Mouse (Mus musculus): ENCODE data around the gene Misp. TPM values are rescaled to one million over a fixed set of nuclear protein-coding genes. Genes with fewer than 3 reads are reported as not detected.

The Misp gene
- total RNA-seq, 1 experiment from 2014 or later, result not detected

DNA sequence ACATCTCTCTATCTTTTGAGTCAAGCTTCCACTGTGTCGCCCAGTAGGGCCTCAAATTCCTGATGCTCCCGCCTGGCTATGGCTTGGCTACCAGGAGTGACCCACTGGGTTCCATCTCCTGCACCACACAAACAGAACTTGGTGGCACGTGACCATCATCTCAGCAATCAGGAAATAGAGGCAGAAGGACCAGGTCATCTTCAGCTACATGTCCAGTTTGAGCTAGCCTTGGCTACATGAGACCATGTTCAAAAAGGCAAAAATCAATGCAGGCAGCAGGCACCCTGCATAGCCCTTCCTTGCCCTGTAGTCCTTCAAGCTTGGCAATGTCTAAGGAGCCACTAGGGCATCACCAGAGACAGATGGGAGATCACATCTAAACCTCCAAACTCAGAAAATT lies 19.3 kb downstream of the Misp start:
- ATAC-seq (replicated peaks in 1 of 2; ENCODE audit: insufficient read depth in 1 of 2, low FRiP score in 2 of 2, low TSS enrichment in 1 of 2, low read depth in 1 of 2, poor library complexity in 2 of 2, severe bottlenecking in 2 of 2), result no peak

DNA sequence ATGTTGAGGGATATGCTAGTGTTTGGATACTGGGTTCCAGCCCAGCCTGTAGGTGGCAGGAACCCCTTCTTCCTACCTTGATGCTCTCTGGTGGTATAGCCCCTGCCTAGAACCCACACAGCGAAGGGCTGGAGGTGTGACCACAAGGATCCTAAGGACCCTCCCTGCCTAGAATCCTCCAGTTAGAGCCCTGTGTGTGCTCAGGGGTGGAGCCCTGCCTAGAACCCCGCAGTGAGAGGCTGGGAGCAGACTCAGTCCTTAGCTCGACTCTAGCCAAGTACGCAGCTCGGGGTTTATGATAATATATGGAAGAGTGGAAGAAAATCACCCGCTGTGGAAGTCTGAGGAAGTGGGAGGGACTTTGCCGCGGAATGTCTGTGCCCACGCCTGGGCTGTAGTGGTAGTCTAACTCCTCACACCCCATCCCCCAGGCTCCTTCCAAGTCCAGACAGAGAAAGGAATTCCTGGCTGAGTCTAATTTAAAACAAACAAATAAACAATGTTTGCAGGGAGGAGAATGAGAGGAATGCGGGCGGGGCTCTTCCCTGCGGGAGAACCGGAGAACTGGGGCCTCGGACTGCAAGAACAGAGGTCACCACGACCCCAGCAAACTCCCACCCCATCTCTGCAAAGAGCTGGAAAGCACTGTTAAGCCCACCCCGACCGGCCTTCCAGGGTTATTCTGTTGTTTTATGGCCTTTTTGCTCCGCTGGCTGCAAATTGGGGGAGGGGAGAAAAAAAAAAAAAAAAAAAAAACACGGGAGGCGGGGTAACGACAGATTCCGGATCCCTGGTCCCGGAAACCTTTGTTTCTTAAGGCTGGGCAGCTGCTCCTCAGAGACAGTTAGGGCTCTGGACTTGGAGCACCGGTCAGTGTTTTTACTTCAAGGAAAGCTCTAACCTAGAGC lies 20.1 kb downstream of the Misp start:
- ATAC-seq (replicated peaks in 1 of 2; ENCODE audit: insufficient read depth in 1 of 2, low FRiP score in 2 of 2, low TSS enrichment in 1 of 2, low read depth in 1 of 2, poor library complexity in 2 of 2, severe bottlenecking in 2 of 2), result peak; percentile 69 to 87

DNA sequence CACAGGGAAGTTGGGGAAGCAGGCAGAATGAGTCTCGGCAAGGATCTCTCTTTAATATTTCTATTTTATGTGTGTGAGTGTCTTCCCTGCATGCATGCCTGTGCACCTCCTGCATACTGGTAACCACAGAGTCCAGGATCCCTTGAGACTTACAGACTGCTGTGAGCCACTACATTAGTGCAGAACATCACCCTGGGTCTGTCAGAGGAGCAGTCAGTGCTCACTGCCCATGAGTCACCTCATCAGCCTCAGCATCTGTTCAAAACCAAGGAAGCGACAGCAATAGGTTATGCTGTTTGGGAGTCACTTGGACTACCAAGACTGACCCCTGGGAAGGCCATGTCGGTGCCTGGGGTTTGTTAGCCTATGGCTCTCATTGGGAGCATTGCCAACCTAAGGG lies 21.5 kb downstream of the Misp start:
- ATAC-seq (replicated peaks in 1 of 2; ENCODE audit: insufficient read depth in 1 of 2, low FRiP score in 2 of 2, low TSS enrichment in 1 of 2, low read depth in 1 of 2, poor library complexity in 2 of 2, severe bottlenecking in 2 of 2), result no peak

DNA sequence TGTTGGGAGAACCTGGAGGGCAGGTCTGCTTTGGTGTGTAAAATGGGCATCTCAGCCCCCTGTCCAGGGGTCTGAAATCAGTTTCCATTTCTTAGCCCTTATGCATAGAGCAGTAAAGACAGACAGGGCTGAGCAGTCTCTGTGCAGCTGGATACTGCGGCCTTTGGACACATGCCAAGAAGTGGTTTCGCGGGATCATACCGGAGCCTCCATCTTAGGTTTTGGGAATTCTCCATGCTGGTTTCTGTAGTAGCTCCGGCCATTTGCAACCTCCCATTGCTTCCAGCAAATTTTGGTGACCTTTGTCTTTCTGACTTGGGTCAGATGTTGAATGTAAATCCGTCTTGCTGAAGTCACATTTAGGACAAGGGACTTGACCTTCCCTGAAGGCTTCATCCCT lies 22.7 kb downstream of the Misp start:
- no peak for ATAC-seq (replicated peaks in 1 of 2; ENCODE audit: insufficient read depth in 1 of 2, low FRiP score in 2 of 2, low TSS enrichment in 1 of 2, low read depth in 1 of 2, poor library complexity in 2 of 2, severe bottlenecking in 2 of 2)

DNA sequence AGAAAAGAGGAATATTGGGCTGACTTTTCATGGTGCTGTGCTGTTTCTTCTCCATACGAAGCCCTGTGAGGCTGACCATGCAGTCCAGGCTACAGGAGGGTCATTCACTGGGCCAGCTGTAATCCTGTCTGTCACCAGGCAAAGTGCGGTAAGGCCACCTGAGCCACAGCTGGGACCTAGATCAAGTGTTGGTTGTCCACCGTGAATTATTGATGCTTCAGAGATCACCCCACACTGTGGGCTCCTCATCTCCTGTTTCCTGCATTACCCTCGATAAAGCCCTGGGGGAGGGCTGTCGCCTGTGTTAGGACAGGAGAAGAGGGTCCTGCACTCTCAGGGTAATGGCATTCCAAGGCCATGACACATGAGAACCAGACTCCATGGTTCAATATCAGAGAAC lies 25.8 kb downstream of the Misp start:
- ATAC-seq (replicated peaks in 1 of 2; ENCODE audit: insufficient read depth in 1 of 2, low FRiP score in 2 of 2, low TSS enrichment in 1 of 2, low read depth in 1 of 2, poor library complexity in 2 of 2, severe bottlenecking in 2 of 2), result no peak

DNA sequence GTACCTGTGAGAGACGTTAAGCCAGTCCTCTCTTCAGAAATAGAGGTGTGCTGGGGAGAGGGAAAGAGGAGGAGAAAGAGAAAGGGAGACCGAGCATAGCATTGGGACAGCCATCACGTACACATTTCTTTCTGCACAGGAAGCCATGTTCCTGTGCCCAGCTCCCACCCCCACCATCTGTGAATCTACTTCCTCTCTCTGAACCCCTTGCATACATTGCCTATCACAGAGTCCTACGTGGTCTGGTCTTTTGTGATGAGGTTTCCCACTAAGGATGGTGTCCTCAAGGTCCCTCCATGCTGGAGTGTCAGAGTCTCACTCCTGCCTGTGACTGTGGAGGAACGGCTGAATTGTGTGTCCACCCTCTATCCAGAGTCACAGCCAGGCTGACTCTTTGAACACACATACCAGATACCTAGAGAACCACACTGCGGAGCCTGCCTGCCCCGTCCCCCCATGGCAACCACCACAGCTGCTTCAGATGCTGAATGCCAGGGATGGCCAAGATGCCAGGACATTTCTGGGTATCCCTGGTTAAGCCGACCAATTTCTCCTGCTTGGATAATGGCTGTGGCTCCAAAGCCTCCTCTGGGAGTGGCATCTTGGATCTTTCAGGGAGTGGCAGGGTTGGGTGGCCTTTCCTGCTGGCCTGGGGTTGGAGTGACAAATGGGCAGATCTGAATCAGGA lies 29.3 kb downstream of the Misp start:
- ATAC-seq (replicated peaks in 1 of 2; ENCODE audit: insufficient read depth in 1 of 2, low FRiP score in 2 of 2, low TSS enrichment in 1 of 2, low read depth in 1 of 2, poor library complexity in 2 of 2, severe bottlenecking in 2 of 2), result peak in 1 of 2 experiments; percentile 21; a peak in 1 of 4 replicates

DNA sequence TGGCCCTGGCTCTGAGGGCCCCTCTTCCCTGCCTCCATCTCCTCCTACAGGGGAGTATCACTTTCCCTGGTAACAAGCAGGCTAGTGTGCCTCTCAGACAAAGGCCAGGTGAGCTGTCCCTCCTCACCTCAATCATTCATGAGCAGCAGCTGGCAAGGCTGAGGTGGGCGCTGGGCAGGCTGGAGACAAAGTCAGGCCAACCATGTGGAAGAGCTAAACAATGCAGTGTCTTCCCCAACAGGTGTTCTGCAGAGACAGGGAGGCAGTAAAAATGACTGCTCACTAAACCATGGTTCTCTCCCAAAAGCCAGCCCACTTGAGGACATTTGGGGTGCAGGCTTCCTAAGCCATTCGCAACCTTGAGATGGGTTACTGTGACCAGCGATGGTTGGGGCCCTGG lies 30.9 kb downstream of the Misp start:
- no peak for ATAC-seq (replicated peaks in 1 of 2; ENCODE audit: insufficient read depth in 1 of 2, low FRiP score in 2 of 2, low TSS enrichment in 1 of 2, low read depth in 1 of 2, poor library complexity in 2 of 2, severe bottlenecking in 2 of 2)

DNA sequence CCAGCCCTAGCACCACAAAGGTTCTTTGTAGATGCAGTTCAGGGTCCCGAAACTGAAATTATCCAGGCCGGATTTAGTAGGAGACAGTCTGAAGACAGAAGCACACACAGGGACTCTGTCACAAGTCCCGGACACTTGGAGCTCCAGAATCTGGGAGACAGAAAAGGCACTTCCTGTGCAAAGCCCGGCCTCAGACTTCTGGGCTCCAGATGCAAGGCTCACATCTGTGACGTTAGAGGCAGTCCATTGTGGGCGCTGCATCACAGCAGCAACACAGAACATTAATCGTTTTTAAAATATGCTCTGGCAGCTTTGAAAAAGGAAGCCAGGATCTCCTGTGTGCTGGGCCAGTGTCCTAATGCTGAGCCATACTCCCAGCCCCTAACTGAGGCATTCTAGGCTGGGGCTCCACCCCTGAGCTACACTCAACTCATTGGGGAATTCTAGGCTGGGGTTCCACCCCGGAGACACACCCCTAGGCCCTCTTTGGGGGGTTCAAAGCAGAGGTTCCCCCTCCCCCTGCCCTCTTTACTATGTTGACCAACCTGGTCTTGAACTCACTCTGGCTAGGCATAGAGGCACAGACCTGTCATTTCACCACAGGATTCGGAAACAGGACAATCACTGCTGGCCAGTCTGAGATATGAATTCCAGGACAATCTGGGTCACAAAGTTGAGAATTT lies 31.5 kb downstream of the Misp start:
- ATAC-seq (replicated peaks in 1 of 2; ENCODE audit: insufficient read depth in 1 of 2, low FRiP score in 2 of 2, low TSS enrichment in 1 of 2, low read depth in 1 of 2, poor library complexity in 2 of 2, severe bottlenecking in 2 of 2), result no peak

DNA sequence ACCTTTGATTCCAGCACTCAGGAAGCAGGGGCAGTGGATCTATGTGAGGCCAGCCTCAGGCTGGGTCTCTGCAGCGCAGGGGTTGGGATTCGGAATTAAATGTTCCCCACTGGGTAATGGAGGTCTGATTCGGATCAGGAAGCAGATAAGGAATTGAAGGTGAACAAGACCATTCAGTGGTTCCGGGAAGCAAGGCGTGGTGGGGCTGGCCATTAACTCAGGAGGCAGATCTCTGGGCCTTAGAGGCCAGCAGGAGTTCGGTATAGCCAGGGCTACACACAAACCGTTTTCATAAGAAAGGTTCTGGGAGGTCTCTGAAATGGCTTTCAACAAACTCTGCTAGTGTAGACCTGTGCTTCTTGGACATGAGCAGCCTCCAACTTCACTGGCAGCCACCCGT lies 32.0 kb downstream of the Misp start:
- ATAC-seq (replicated peaks in 1 of 2; ENCODE audit: insufficient read depth in 1 of 2, low FRiP score in 2 of 2, low TSS enrichment in 1 of 2, low read depth in 1 of 2, poor library complexity in 2 of 2, severe bottlenecking in 2 of 2), result no peak

DNA sequence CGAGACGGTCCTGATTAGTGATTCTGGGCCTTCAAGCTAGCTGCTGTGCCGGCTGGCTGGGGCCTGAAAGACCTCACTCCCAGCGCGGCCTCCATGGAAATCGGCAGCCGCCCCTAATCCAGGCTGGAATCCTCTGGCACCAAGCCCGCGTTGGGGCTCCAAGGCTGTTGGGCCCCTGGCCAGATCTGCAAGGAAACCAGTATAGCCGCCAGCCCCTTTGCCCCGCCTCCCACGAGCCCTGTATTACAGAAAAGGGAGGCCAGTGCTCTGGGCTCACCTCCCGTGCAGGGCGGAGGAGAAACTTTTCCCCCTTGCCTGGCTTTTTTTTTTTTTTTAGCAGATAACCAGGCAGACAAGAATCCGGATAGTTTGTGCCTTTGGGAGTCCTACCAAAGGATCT lies 32.6 kb downstream of the Misp start:
- ATAC-seq (replicated peaks in 1 of 2; ENCODE audit: insufficient read depth in 1 of 2, low FRiP score in 2 of 2, low TSS enrichment in 1 of 2, low read depth in 1 of 2, poor library complexity in 2 of 2, severe bottlenecking in 2 of 2), result no peak

DNA sequence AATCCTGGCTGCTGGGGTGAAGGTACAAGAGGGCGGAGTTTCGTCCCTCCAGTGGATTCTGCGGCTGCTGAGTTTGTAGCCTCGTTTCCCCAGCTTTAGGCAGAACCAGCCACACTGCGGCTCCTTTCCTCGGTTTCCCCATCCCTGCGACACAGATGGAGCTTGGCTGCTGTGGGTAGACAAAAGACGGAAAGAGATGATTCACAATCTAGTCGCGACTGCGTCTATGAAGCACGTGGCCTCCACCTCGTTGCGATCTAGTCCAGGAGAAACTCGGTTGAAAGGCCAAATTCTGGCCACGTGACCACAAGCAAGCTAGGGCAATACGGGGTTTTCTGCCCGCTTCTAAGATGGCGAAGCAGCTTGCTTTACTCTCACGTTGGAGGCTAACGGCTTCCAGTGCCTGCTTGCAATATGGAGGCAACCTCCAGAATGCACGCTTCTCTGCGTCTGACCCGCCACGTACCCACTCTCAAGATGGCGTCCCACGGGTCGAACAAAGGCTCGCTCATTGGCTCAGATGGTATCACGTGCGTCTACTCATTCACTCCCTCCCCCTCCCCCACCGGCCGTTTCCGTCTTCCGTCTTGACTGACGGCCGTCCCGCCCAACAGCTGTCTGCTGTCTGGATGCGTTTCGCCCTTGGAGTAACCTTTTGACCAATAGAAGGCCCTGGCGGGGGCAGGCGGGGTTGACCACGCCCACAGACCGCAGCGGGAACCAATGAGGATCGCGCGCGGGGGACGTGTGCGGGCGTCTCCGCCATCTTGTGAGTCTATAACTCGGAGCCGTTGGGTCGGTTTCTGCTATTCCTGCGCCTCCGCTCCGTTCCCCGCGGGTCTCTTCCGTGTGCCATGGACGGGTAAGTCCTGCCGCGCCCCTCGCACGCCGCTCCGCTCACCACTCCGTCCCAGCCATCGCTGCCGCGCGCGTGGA lies 33.3 kb downstream of the Misp start, which contains the start of gene Ptbp1:
Gene Ptbp1 (plus strand): TSS at position 568 of the 936 bp plus-strand sequence.
- peak; percentile 83 for ATAC-seq (replicated peaks in 1 of 2; ENCODE audit: insufficient read depth in 1 of 2, low FRiP score in 2 of 2, low TSS enrichment in 1 of 2, low read depth in 1 of 2, poor library complexity in 2 of 2, severe bottlenecking in 2 of 2)

DNA sequence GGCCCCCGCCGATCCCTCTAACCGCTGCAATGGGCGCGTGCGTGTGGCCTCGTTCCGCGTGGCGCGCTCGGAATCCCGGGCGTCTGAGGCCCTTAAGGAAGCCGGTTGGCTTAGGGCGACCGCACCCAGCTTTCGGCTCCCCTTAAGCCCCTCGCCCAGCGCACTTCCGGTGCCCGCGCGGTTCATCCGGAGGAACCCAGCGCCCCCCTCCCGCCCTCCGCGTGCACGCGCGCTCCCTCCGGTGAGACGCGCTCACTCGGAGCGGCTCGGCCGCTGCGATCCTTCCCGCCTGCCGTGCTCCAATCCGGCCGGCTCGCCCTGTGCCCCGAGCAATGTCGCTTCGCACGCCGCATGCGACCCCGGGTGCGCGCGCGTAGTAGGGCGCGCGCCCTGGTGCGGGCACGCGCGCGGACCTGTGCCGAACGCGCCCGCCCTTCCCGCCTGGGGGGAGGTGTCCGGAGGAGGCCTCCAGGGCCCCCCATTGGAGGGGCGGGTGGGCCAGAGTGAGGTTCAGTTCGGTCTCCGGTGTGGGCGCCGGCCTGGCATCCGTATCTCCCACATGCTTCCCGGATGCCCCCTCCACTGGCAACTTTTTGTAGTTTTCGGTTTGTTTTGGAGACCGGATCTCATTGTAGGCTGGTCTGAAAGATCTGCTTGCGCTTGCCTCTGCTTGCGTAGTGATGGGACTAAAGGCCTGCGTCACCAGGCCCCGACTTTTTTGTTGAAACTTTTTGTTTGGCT lies 34.2 kb downstream of the Misp start:
- no peak for ATAC-seq (replicated peaks in 1 of 2; ENCODE audit: insufficient read depth in 1 of 2, low FRiP score in 2 of 2, low TSS enrichment in 1 of 2, low read depth in 1 of 2, poor library complexity in 2 of 2, severe bottlenecking in 2 of 2)

DNA sequence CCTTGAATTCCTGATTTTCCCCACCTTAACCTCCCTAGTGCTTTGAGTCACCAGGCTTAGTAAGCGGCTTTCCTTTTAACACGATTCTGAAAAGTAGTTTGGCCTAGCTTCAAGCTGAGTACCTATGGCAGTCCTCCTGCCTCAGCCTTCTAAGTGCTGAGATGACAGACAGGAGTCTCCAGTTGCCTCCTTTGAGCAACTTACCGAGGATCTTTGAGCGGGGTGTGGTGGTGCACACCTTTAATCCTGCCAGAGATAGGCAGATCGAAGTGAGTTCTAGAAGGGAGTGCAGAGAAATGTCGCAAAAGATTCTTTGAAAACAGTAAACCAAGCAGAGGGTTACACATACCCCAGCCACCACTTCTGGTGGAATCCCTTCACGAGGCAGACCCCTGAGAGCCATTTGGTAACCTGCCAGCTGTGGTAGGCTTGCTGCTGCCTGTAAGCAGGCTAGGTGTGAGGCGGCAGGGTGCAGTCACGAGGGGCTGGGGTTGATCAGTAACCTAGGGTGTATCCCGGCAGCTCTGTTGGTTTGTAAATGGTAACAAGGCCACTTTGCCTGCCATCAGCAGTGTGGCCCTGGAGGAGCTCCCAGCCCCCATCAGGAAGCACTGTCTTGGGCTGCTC lies 34.9 kb downstream of the Misp start:
- no peak for ATAC-seq (replicated peaks in 1 of 2; ENCODE audit: insufficient read depth in 1 of 2, low FRiP score in 2 of 2, low TSS enrichment in 1 of 2, low read depth in 1 of 2, poor library complexity in 2 of 2, severe bottlenecking in 2 of 2)

DNA sequence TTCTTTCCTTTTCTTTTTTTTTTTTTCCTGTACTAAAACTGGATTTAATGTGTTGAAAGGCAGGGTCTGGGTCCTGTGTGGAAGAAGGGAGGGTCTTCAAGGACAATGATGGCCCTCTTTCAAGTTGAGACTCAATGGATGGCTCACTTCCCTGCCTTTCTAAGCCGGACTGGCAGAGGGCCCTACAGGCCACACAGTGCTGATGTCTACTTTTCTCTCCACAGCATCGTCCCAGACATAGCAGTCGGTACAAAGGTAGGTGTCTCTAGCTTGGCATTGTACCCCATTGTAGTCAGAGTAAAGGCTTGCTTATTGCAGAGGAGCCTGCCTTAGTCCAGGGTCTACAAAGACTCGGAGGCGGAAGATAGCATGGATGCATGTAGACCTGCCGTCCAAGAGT lies 35.5 kb downstream of the Misp start:
- ATAC-seq (replicated peaks in 1 of 2; ENCODE audit: insufficient read depth in 1 of 2, low FRiP score in 2 of 2, low TSS enrichment in 1 of 2, low read depth in 1 of 2, poor library complexity in 2 of 2, severe bottlenecking in 2 of 2), result no peak

DNA sequence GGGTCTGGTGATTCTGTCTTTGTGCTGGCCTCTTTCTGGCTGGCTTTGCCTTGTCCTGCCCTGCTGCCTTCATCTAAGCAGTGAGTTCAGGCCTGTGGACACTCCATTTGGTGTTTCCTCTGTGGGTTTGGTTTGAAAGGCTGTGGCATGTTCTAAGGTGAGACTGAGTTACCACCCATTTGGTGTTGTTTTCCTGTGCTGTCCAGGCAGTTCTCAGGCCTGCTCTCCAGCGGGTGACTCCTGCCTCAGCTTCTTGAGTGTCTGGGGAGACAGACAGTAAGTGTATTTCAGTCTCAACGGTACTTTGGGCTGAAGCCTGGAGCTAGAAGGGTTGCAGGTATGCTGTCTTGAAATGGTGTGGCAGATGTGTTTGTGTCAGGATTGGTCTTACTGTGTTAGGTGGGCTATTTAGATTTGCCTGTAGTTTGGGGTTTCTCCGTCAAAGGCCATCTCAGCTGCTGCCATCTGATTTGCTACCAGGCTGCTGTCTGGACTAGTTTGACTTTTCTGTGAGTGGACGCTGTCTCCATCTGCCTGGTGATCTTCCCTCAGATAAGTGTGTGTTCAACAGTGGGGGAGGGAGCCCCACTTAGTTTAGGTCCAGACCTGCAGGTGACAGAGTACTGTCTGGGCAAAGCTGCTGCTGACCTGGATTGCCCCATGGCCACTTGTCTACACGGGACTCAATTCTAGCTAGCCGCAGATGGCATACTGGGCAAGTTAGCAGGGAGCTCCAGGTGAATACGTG lies 36.1 kb downstream of the Misp start:
- no peak for ATAC-seq (replicated peaks in 1 of 2; ENCODE audit: insufficient read depth in 1 of 2, low FRiP score in 2 of 2, low TSS enrichment in 1 of 2, low read depth in 1 of 2, poor library complexity in 2 of 2, severe bottlenecking in 2 of 2)

DNA sequence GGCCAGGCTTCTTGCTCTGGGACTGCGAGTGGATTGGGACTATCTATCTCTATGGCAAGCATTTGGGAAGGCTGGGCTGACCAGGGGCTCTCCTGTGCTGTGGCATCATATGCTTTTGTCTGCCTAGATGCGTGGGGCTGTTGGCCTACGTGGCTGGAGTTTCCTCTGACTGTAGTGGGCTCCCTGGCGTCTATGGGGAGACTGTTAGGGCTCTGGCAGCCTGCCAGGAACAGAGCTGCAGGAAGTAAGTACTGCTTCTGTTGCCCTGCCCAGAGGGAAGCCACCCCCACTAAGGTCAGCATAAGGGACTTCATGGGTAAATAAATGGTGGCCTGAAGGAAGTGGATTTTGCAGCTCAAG lies 36.6 kb downstream of the Misp start:
- ATAC-seq (replicated peaks in 1 of 2; ENCODE audit: insufficient read depth in 1 of 2, low FRiP score in 2 of 2, low TSS enrichment in 1 of 2, low read depth in 1 of 2, poor library complexity in 2 of 2, severe bottlenecking in 2 of 2), result no peak
